Comparison of ENCODE assay signal across 12 mouse cellular contexts in genomic region chr10:89592797-89593196, GRCm38 (mm10). TPM values are rescaled to one million over a fixed set of nuclear protein-coding genes. Genes with fewer than 3 reads are reported as not detected.
A peak's percentile ranks its signal among the peaks of the same experiment; 100 is the strongest.
DNase-seq lines count a peak whose midpoint lies in the region; ATAC-seq and TF ChIP-seq lines count a peak whose summit lies in the region.
"Had no signal": no experiment of that assay in that cellular context is flagged by ENCODE, and none has a peak within 500 bp of the region (broad histone marks: within the 10 kb centered on the region; RNA-seq: fewer than 3 reads in every experiment).

No protein-coding gene starts in this region.

- H3K4me3 ChIP-seq in hindbrain, embryonic 11.5 days (ENCODE audit: low read depth, low read length): no peak overlapping the region
- H3K4me3 ChIP-seq in midbrain, embryonic 11.5 days (ENCODE audit: low read depth, low read length): no peak overlapping the region
- H3K4me3 ChIP-seq: limb, embryonic 15.5 days had no signal

- peak; percentile 53; the same call in 1 of the 2 replicates for ATAC-seq in hindbrain, embryonic 11.5 days (ENCODE audit: low FRiP score)
- ATAC-seq in midbrain, embryonic 11.5 days (ENCODE audit: low FRiP score): peak; percentile 88

- H3K9ac ChIP-seq in hindbrain, embryonic 11.5 days (ENCODE audit: low read depth, low read length): no peak overlapping the region
- H3K9ac ChIP-seq in midbrain, embryonic 11.5 days (ENCODE audit: low read length): no peak overlapping the region
- H3K9ac ChIP-seq: limb, embryonic 15.5 days had no signal

- H3K36me3 ChIP-seq in hindbrain, embryonic 11.5 days (ENCODE audit: control insufficient read depth, insufficient read depth, low read length): no peaks in the 10 kb centered on the region
- H3K36me3 ChIP-seq in midbrain, embryonic 11.5 days (ENCODE audit: control insufficient read depth, insufficient read depth, low read length): no peaks in the 10 kb centered on the region
- H3K36me3 ChIP-seq: limb, embryonic 15.5 days had no signal

- peak; percentile 12 for DNase-seq in layer of hippocampus, adult 9-11 months
- no peak for DNase-seq in layer of hippocampus, adult 11-12 months (ENCODE audit: low spot score)
- DNase-seq in brain, embryonic 14.5 days (ENCODE audit: low read depth): peak; percentile 71
- peak; percentile 24 for DNase-seq in hindbrain, embryonic 11.5 days (ENCODE audit: low spot score)
- no peak for DNase-seq in midbrain, embryonic 11.5 days (ENCODE audit: low spot score, missing footprints)
- DNase-seq in frontal cortex, postnatal 10 days (ENCODE audit: low spot score in 2 of 2): no peak
- no peak for DNase-seq in frontal cortex, postnatal 36 days (ENCODE audit: low spot score in 2 of 2)
- DNase-seq in testis, postnatal 14 days (ENCODE audit: low spot score): no peak
- DNase-seq: cerebellum, adult 11 months; heart, postnatal 10 days had no signal

- no peaks in the 10 kb centered on the region for H3K27me3 ChIP-seq in hindbrain, embryonic 11.5 days (ENCODE audit: control insufficient read depth, insufficient read depth, low read length)
- H3K27me3 ChIP-seq in midbrain, embryonic 11.5 days (ENCODE audit: control insufficient read depth, insufficient read depth, low read length): no peaks in the 10 kb centered on the region
- H3K27me3 ChIP-seq: limb, embryonic 15.5 days had no signal

- H3K27ac ChIP-seq in hindbrain, embryonic 11.5 days (ENCODE audit: low read depth, low read length): no peak overlapping the region
- H3K27ac ChIP-seq in midbrain, embryonic 11.5 days (ENCODE audit: low read depth, low read length): no peak overlapping the region
- H3K27ac ChIP-seq: limb, embryonic 15.5 days; macrophage had no signal

- H3K4me2 ChIP-seq in hindbrain, embryonic 11.5 days (replicated peaks; ENCODE audit: low read depth, low read length): no peak overlapping the region
- H3K4me2 ChIP-seq in midbrain, embryonic 11.5 days: no peak overlapping the region
- H3K4me2 ChIP-seq: limb, embryonic 15.5 days had no signal

- TF ChIP-seq POLR2A in brain, embryonic 14.5 days (IDR thresholded peaks at IDR 0.05; ENCODE audit: borderline replicate concordance, extremely low read depth, insufficient read depth, insufficient read length, poor library complexity, severe bottlenecking): no peak

- no peaks in the 10 kb centered on the region for H3K9me3 ChIP-seq in hindbrain, embryonic 11.5 days (ENCODE audit: control insufficient read depth, low read length)
- no peaks in the 10 kb centered on the region for H3K9me3 ChIP-seq in midbrain, embryonic 11.5 days (ENCODE audit: control insufficient read depth, low read length)
- H3K9me3 ChIP-seq: limb, embryonic 15.5 days had no signal

- no peak for TF ChIP-seq CTCF in brain, embryonic 14.5 days (IDR thresholded peaks at IDR 0.05; ENCODE audit: borderline replicate concordance, extremely low read depth, insufficient read depth, insufficient read length)

- no peaks in the 10 kb centered on the region for H3K4me1 ChIP-seq in hindbrain, embryonic 11.5 days (replicated peaks; ENCODE audit: control insufficient read depth, insufficient read depth, low read length)
- peaks cover 5% of the 10 kb centered on the region; the same call in 1 of the 2 replicates for H3K4me1 ChIP-seq in midbrain, embryonic 11.5 days (ENCODE audit: control insufficient read depth, insufficient read depth, low read length)
- H3K4me1 ChIP-seq: limb, embryonic 15.5 days had no signal

- 50% methylated on average over 4 of the region's 4 CpGs for WGBS in hindbrain, embryonic 11.5 days
- WGBS in midbrain, embryonic 11.5 days: 33% methylated on average over 4 of the region's 4 CpGs

RNA-seq across cellular contexts. Expression of gene Slc17a8, which starts 28.3 kb away (rescaled TPM):
- 1.1 and 3.1 TPM in 2 replicates for polyA plus RNA-seq in brain, embryonic 14.5 days (2012; rRNA removed)
- polyA plus RNA-seq in hindbrain, embryonic 11.5 days (2014; fragmentation: Nextera tagmentation; extraction: Ambion mirVana): 0.70 and 2.0 TPM in 2 replicates
- 0.42 and 0.86 TPM in 2 replicates for polyA plus RNA-seq in midbrain, embryonic 11.5 days (2014; fragmentation: Nextera tagmentation; extraction: Ambion mirVana)

RNA-seq across cellular contexts. Expression of gene Nr1h4, which starts 59.4 kb away (rescaled TPM):
- 0.04 and 0.07 TPM in 2 replicates for polyA plus RNA-seq in brain, embryonic 14.5 days (2012; rRNA removed)
- not detected in 2 replicates for polyA plus RNA-seq in hindbrain, embryonic 11.5 days (2014; fragmentation: Nextera tagmentation; extraction: Ambion mirVana)
- 0.08 and 0.27 TPM in 2 replicates for polyA plus RNA-seq in midbrain, embryonic 11.5 days (2014; fragmentation: Nextera tagmentation; extraction: Ambion mirVana)
- polyA plus RNA-seq: macrophage had no signal

Comparison
In these comparisons a context has a peak if more than half of its experiments do, and no peak if none do; other contexts are left out.
1. DNase-seq: peak in layer of hippocampus, adult 9-11 months (single experiment), brain, embryonic 14.5 days (single experiment) and hindbrain, embryonic 11.5 days (single experiment); none in layer of hippocampus, adult 11-12 months (single experiment), midbrain, embryonic 11.5 days (single experiment), frontal cortex, postnatal 10 days (0 of 2), frontal cortex, postnatal 36 days (0 of 2) and testis, postnatal 14 days (single experiment).